Mouse (Mus musculus) spleen, adult 12 weeks (tissue): Measurements from ENCODE around the gene Slamf1.

Experiments used
- DNase-seq: peaks from one replicate; pipeline ENCODE4 v3.0.0; 2022; ENCODE audit warnings: low spot score

The Slamf1 gene

GRCm38 (mm10) chr1:171766898-171767297 is at the start of gene Slamf1:
TSS of gene Slamf1 (plus strand) at chr1:171767127.
- no peak for DNase-seq

- no peak for DNase-seq
Observed at GRCm38 (mm10) chr1:171731195-171731594, 35.7 kb upstream of the Slamf1 start.

GRCm38 (mm10) chr1:171734898-171735297 is 32.0 kb upstream of the Slamf1 start:
- DNase-seq = no peak

GRCm38 (mm10) chr1:171748127-171748969 is 18.6 kb upstream of the Slamf1 start:
- DNase-seq = no peak

- DNase-seq = no peak
Observed at GRCm38 (mm10) chr1:171761853-171762448, 5.0 kb upstream of the Slamf1 start.

- no peak for DNase-seq
Observed at GRCm38 (mm10) chr1:171770996-171771395, 4.1 kb downstream of the Slamf1 start.

- no peak for DNase-seq
Observed at GRCm38 (mm10) chr1:171772121-171772735, 5.3 kb downstream of the Slamf1 start.

- DNase-seq = no peak
Observed at GRCm38 (mm10) chr1:171773232-171773989, 6.5 kb downstream of the Slamf1 start.

- DNase-seq = no peak
Observed at GRCm38 (mm10) chr1:171774266-171774665, 7.3 kb downstream of the Slamf1 start.

GRCm38 (mm10) chr1:171774678-171775077 is 7.8 kb downstream of the Slamf1 start:
- no peak for DNase-seq

GRCm38 (mm10) chr1:171775781-171776180 is 8.9 kb downstream of the Slamf1 start:
- DNase-seq = no peak

- no peak for DNase-seq
Observed at GRCm38 (mm10) chr1:171777026-171777425, 10.1 kb downstream of the Slamf1 start.

GRCm38 (mm10) chr1:171782287-171782915 is 15.5 kb downstream of the Slamf1 start:
- DNase-seq = no peak

- DNase-seq = no peak
Observed at GRCm38 (mm10) chr1:171785871-171786270, 18.9 kb downstream of the Slamf1 start.

- DNase-seq = no peak
Observed at GRCm38 (mm10) chr1:171787281-171788015, 20.5 kb downstream of the Slamf1 start.

GRCm38 (mm10) chr1:171788461-171789283 is 21.7 kb downstream of the Slamf1 start:
- no peak for DNase-seq

GRCm38 (mm10) chr1:171789407-171789806 is 22.5 kb downstream of the Slamf1 start:
- no peak for DNase-seq

GRCm38 (mm10) chr1:171791491-171791890 is 24.6 kb downstream of the Slamf1 start:
- DNase-seq = no peak

- no peak for DNase-seq
Observed at GRCm38 (mm10) chr1:171796185-171796584, 29.3 kb downstream of the Slamf1 start.

- DNase-seq = no peak
Observed at GRCm38 (mm10) chr1:171797840-171798239, 30.9 kb downstream of the Slamf1 start.
